Mouse (Mus musculus) spleen, adult 2 months (tissue): ENCODE measurements around the gene Podnl1. TPM values are rescaled to one million over a fixed set of nuclear protein-coding genes. Genes with fewer than 3 reads are reported as not detected.

Experiments used
- DNase-seq, 2 experiments: peaks; one replicate each; pipeline versions ENCODE4 v3.0.0 to v3.0.0-alpha.2; 2012 to 2021; ENCODE audit warnings: low spot score in 2 of 2, low read depth in 1 of 2
- H3K27ac ChIP-seq: fragments of 200-500 bp; 2 replicates; pipeline ENCODE4 v1.5.1; 2012; ENCODE audit warnings: low read length, inconsistent platforms; ENCODE audit not compliant: insufficient read depth
- H3K27me3 ChIP-seq: fragments of 200-500 bp; 2 replicates; pipeline ENCODE4 v1.6.1; 2012; ENCODE audit warnings: mild to moderate bottlenecking, moderate library complexity, low read length, inconsistent platforms; ENCODE audit not compliant: control insufficient read depth, insufficient read depth
- H3K36me3 ChIP-seq: fragments of 200-500 bp; 2 replicates; pipeline ENCODE4 v1.6.1; 2012; ENCODE audit warnings: mild to moderate bottlenecking, low read length, inconsistent platforms; ENCODE audit not compliant: control insufficient read depth, insufficient read depth
- H3K4me1 ChIP-seq: fragments of 200-500 bp; 2 replicates; pipeline ENCODE4 v1.6.1; 2011; ENCODE audit warnings: inconsistent platforms; ENCODE audit not compliant: control insufficient read depth, insufficient read depth, insufficient read length
- H3K4me3 ChIP-seq: fragments of 200-500 bp; 2 replicates; pipeline ENCODE4 v1.5.1; 2011; ENCODE audit warnings: mild to moderate bottlenecking, inconsistent platforms; ENCODE audit not compliant: insufficient read depth, insufficient read length; ENCODE audit errors: extremely low read depth
- CTCF ChIP-seq: fragments of 200-500 bp; IDR thresholded peaks from 2 replicates; pipeline ENCODE4 v1.5.1; 2011; ENCODE audit warnings: mild to moderate bottlenecking, inconsistent platforms; ENCODE audit not compliant: insufficient read depth, insufficient read length, insufficient replicate concordance; ENCODE audit errors: extremely low read depth
- POLR2A ChIP-seq: fragments of 200-500 bp; IDR thresholded peaks from 2 replicates; pipeline ENCODE4 v1.6.1; 2011; ENCODE audit warnings: low read depth, low read length, inconsistent platforms
- WGBS: fragments of 180-500 bp; shearing (Covaris S2); methylation state at CpG from one replicate; pipeline ENCODE4 v1.1.7; 2018; 5-methylcytosine and 5-hydroxymethylcytosine counted together
- polyA plus RNA-seq: library from polyadenylated mRNA; depleted of rRNA; stranded (reverse); fragments of >200 nt; gene quantifications from 2 replicates; pipeline ENCODE4 v1.2.3, GENCODE M21; 2012; rRNA removed

Gene Podnl1
- polyA plus RNA-seq, 1 experiment = 11.1 TPM

- Histone ChIP-seq H3K4me3 (no peak overlapping the region), H3K4me1 (no peaks in the 10 kb centered on the region), H3K36me3 (no peaks in the 10 kb centered on the region), H3K27ac (no peak overlapping the region), H3K27me3 (no peaks in the 10 kb centered on the region)
- WGBS = 84% methylated on average over 6 of the region's 6 CpGs
- TF ChIP-seq CTCF (peak; percentile 31; the same call in 1 of the 2 replicates), POLR2A (no peak)
- peak in 1 of 2 experiments; percentile 20 for DNase-seq
Observed at GRCm38 (mm10) chr8:84173861-84174260, 48.1 kb downstream of the Podnl1 start.

GRCm38 (mm10) chr8:84176560-84176959 lies 50.8 kb downstream of the Podnl1 start:
- TF ChIP-seq CTCF (no peak), POLR2A (no peak)
- no peak for DNase-seq
- no peak overlapping the region for H3K4me3 ChIP-seq
- H3K36me3 ChIP-seq = no peaks in the 10 kb centered on the region
- H3K4me1 ChIP-seq = no peaks in the 10 kb centered on the region
- no peak overlapping the region for H3K27ac ChIP-seq
- 10% methylated on average over 3 of the region's 3 CpGs for WGBS
- no peaks in the 10 kb centered on the region for H3K27me3 ChIP-seq

- H3K4me3 ChIP-seq = no peak overlapping the region
- 86% methylated on average over 3 of the region's 3 CpGs for WGBS
- no peak overlapping the region for H3K27ac ChIP-seq
- no peak for DNase-seq
- no peaks in the 10 kb centered on the region for H3K36me3 ChIP-seq
- TF ChIP-seq POLR2A (no peak), CTCF (no peak)
- H3K4me1 ChIP-seq = no peaks in the 10 kb centered on the region
- H3K27me3 ChIP-seq = no peaks in the 10 kb centered on the region
Observed at GRCm38 (mm10) chr8:84177405-84177804, 51.6 kb downstream of the Podnl1 start.

- H3K4me1 ChIP-seq = no peaks in the 10 kb centered on the region; the same call in 1 of the 2 replicates
- no peak overlapping the region for H3K4me3 ChIP-seq
- DNase-seq = no peak
- H3K27me3 ChIP-seq = peaks cover 3% of the 10 kb centered on the region; the same call in 1 of the 2 replicates
- H3K27ac ChIP-seq = no peak overlapping the region
- H3K36me3 ChIP-seq = no peaks in the 10 kb centered on the region
- 92% methylated on average over 8 of the region's 8 CpGs for WGBS
- TF ChIP-seq POLR2A = no peak
- TF ChIP-seq CTCF = no peak
Observed at GRCm38 (mm10) chr8:84178592-84178991, 52.8 kb downstream of the Podnl1 start.

GRCm38 (mm10) chr8:84179946-84180345 lies 54.2 kb downstream of the Podnl1 start:
- WGBS = 72% methylated on average over 4 of the region's 4 CpGs
- H3K4me1 ChIP-seq = peaks cover 3% of the 10 kb centered on the region

GRCm38 (mm10) chr8:84180530-84181190 lies 54.9 kb downstream of the Podnl1 start:
- WGBS = 35% methylated on average over 16 of the region's 16 CpGs
- TF ChIP-seq CTCF = no peak
- TF ChIP-seq POLR2A = no peak
- peaks cover 3% of the 10 kb centered on the region; the same call in 1 of the 2 replicates for H3K27me3 ChIP-seq
- no peaks in the 10 kb centered on the region for H3K36me3 ChIP-seq
- H3K4me3 ChIP-seq = no peak overlapping the region
- no peak overlapping the region for H3K27ac ChIP-seq
- DNase-seq = no peak
- H3K4me1 ChIP-seq = peaks cover 3% of the 10 kb centered on the region

More at GRCm38 (mm10) chr8:84179946-84180345, 54.2 kb downstream of the Podnl1 start:
- Histone ChIP-seq H3K36me3 (no peaks in the 10 kb centered on the region), H3K27me3 (peaks cover 3% of the 10 kb centered on the region; the same call in 1 of the 2 replicates), H3K4me3 (no peak overlapping the region), H3K27ac (no peak overlapping the region)
- no peak for DNase-seq
- TF ChIP-seq POLR2A (no peak), CTCF (no peak)

Other genes starting within 250 kb of the Podnl1 start
- gene Adgrl1, start 225.9 kb upstream of the Podnl1 start, polyA plus RNA-seq = 28.9 and 41.2 TPM in 2 replicates
- gene Gm10644, start 170.8 kb upstream of the Podnl1 start, polyA plus RNA-seq = 1.2 and 1.3 TPM in 2 replicates
- 33.2 and 38.4 TPM in 2 replicates for gene Asf1b, start 170.5 kb upstream of the Podnl1 start, polyA plus RNA-seq
- gene Prkaca, start 153.0 kb upstream of the Podnl1 start, polyA plus RNA-seq = 26.7 and 31.5 TPM in 2 replicates
- gene Samd1, start 128.3 kb upstream of the Podnl1 start, polyA plus RNA-seq = 39.5 and 53.7 TPM in 2 replicates
- gene 1700067K01Rik, start 124.5 kb upstream of the Podnl1 start, polyA plus RNA-seq = 0.46 and 0.63 TPM in 2 replicates
- gene 2210011C24Rik, start 113.8 kb upstream of the Podnl1 start, polyA plus RNA-seq = 0.60 and 4.4 TPM in 2 replicates
- gene Palm3, start 104.5 kb upstream of the Podnl1 start, polyA plus RNA-seq = 0.22 and 0.23 TPM in 2 replicates
- gene Il27ra, start 83.4 kb upstream of the Podnl1 start, polyA plus RNA-seq = 69.5 and 70.0 TPM in 2 replicates
- 3.8 and 5.3 TPM in 2 replicates for gene Rln3, start 81.0 kb upstream of the Podnl1 start, polyA plus RNA-seq
- 0.35 and 0.43 TPM in 2 replicates for gene Gm10643, start 60.9 kb upstream of the Podnl1 start, polyA plus RNA-seq
- 45.6 and 58.3 TPM in 2 replicates for gene Rfx1, start 59.2 kb upstream of the Podnl1 start, polyA plus RNA-seq
- 64.1 and 87.6 TPM in 2 replicates for gene Dcaf15, start 21.2 kb upstream of the Podnl1 start, polyA plus RNA-seq
- gene Cc2d1a, start 21.9 kb downstream of the Podnl1 start, polyA plus RNA-seq = 21.0 and 26.6 TPM in 2 replicates
- gene 4930432K21Rik, start 22.0 kb downstream of the Podnl1 start, polyA plus RNA-seq = 1.4 TPM in 2 replicates
- 1.2 TPM in 1 of 2 replicates, not detected in the other for gene Nanos3, start 59.2 kb downstream of the Podnl1 start, polyA plus RNA-seq
- gene Zswim4, start 111.1 kb downstream of the Podnl1 start, polyA plus RNA-seq = 11.3 and 17.5 TPM in 2 replicates
- 68.3 and 88.3 TPM in 2 replicates for gene D8Ertd738e, start 123.7 kb downstream of the Podnl1 start, polyA plus RNA-seq
- gene Mri1, start 131.3 kb downstream of the Podnl1 start, polyA plus RNA-seq = 59.5 and 104 TPM in 2 replicates
- 26.0 and 27.1 TPM in 2 replicates for gene Ccdc130, start 144.4 kb downstream of the Podnl1 start, polyA plus RNA-seq